Mouse (Mus musculus) lung, adult 18-20 months (tissue): ENCODE measurements around the gene Stk35.

ENCODE experiments used
- DNase-seq, 2 experiments: peaks; one replicate each; pipeline ENCODE4 v3.0.0; 2022; ENCODE audit warnings: mixed read lengths in 2 of 2

Gene Stk35

GRCm38 (mm10) chr2:129800271-129800903 lies at the start of gene Stk35:
Gene Stk35 (plus strand): TSS chr2:129800517.
- DNase-seq, result peak; percentile 93 to 94

DNA sequence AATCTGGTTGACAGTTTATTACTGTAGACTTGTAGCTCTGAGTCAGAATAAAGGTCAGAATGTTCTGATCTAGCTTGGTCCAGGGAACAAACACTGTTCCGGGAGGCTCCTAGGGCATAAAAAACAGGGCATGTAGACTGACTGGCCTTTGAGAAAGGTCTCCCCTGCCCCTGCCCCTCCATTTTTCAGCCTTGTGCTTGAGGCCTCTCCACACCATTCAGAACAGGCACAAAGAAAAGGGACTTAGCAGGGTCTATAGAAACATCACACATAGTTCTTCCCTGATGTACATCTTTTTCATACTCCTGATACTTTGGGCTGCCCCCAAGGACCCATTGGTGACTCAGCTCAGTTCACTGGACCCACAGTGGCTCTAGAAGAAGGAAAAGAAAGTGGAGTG lies 18.3 kb upstream of the Stk35 start:
- no peak for DNase-seq

- DNase-seq, result no peak
Measured at GRCm38 (mm10) chr2:129796501-129796900, 3.8 kb upstream of the Stk35 start.

DNA sequence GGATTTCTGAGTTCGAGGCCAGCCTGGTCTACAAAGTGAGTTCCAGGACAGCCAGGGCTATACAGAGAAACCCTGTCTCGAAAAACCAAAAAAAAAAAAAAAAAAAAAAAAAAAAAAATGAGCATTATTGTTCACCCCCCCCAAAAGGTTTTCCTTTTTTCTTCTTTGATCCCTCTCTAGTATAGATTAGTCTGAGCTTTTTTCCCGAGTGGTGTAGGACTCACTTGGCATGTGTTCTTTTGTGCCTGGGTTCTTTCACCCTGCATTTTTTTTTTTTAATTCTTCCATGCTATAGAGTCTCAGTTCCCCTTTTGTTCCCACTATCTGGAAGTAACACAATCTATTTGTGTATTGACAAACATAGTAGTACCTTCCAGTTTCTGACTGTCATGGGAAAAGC lies 2.6 kb upstream of the Stk35 start:
- DNase-seq, result no peak

GRCm38 (mm10) chr2:129798410-129798809 lies 1.9 kb upstream of the Stk35 start:
- no peak for DNase-seq

GRCm38 (mm10) chr2:129800904-129801230 lies 550 bp downstream of the Stk35 start:
- no peak for DNase-seq

GRCm38 (mm10) chr2:129801231-129802029 lies 1.1 kb downstream of the Stk35 start:
- peak; percentile 90 to 92 for DNase-seq

GRCm38 (mm10) chr2:129805486-129805885 lies 5.2 kb downstream of the Stk35 start:
- DNase-seq, result no peak

- no peak for DNase-seq
Measured at GRCm38 (mm10) chr2:129806486-129806885, 6.2 kb downstream of the Stk35 start.

GRCm38 (mm10) chr2:129810563-129810962 lies 10.2 kb downstream of the Stk35 start:
- DNase-seq, result no peak

DNA sequence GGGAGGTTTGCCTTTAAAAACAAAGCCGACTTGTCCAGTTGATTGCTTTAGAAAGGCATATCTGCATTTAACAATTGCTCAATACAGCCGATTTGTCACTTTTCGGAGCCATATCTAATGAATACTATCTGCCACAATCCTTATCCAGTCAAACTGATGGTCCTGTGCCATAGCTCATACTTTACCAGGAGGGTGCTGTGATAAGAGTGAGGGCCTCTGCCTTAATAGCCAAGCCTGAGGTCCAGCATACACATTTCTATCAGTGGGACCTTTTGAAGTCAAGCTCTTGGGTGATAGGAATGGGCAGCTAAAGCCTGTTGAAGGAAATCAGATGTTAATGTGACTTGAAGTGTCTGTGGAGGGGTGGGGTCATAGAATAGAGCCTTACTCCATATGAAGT lies 13.7 kb downstream of the Stk35 start:
- no peak for DNase-seq

DNA sequence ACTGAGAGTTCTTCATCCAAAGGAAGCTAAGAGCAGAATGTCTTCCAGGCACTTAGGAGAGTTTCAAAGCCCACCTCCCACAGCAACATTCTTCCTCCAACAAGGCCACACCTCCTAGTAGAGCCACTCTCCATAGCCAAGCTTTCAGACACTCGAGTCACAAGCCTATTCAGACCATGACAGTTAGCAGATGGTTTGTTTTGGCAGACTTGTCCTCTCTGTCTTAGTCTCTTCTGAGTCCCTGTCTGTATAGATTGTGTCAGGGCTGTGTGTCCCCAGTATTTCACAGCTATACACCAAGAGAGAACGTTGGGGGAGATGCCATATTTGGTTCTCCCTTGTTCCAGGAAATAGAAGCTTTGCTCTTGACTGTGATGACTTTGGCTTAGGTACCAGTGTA lies 14.8 kb downstream of the Stk35 start:
- no peak for DNase-seq

- DNase-seq, result no peak
Measured at GRCm38 (mm10) chr2:129817603-129818257, 17.4 kb downstream of the Stk35 start.

DNA sequence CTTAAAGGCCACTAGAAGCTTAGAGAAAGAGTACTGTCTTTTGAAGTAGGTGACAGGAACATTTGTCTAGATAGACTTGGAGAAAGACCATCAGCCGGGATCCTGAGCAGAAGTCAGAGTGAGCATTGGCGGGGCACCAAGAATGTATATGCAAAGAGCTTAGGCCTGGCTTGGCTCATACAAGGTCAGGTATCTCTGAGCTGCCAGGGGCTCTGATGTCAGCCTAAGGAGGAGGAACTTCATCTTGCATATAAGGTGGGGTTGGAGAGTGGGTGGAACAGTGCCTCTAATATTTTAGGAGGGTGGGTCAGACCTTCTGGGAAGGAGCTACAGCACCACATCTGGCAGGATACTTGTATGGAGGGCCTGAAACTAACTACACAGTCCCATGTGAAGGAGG lies 18.6 kb downstream of the Stk35 start:
- peak in 1 of 2 experiments; percentile 34 for DNase-seq

- no peak for DNase-seq
Measured at GRCm38 (mm10) chr2:129819531-129819930, 19.2 kb downstream of the Stk35 start.

- DNase-seq, result no peak
Measured at GRCm38 (mm10) chr2:129819951-129820350, 19.6 kb downstream of the Stk35 start.

DNA sequence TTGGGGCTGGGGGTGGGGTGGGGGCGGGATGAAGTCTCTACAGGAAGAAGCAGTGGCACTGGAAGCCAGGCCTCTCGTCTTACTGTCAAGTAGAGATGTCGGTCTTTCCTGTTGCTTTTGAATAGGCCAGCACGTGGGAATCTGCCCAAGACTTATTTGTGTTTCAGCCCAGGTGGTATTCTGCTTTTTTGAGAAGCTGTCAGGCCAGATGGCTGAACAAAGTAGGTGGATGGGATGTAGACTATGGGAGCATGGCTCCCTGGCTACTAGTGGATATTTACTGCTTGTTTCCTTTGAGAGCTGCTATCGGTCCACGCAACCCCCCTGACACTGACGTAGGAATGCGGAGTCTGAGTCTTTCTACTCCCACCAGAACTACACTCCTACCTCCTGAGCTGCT lies 20.7 kb downstream of the Stk35 start:
- no peak for DNase-seq

DNA sequence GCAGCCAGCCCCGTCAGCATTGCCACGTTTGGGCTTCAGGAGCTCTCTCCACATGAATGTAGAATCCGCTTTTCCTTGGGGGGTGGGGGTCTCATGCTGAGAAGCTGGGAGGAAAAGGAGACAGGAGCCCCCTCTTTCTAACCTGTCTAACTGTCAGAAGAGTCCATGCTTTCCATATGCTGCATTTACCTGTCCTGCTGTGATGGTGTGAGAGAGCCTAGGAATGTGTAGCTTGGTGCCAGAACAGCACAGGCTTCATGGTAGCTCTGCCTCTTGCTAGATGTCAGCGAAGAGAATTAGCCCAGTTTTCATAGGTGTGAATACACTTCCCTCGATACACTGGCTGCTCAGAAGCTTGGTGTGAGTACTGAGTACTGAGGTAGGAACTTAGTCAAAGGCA lies 21.3 kb downstream of the Stk35 start:
- DNase-seq, result no peak

DNA sequence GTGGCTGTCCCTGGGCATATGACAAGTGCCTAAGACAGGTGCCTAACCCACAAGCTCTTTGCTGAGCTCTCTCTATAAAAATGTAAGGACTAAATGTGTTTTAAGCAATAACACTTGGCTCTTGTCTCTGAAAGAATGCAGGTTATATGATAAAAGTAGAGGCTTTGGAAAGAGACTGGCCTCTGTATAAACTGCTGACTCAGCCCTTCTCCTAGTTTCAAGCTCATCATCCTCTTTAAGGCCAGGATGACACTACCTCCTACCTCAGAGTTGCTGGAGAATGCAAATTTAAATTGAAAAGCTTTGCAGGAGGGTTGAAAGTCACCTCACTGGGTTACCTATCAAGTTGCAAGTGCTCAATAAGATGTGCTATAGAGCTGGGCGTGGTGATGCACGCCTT lies 23.0 kb downstream of the Stk35 start:
- no peak for DNase-seq

DNA sequence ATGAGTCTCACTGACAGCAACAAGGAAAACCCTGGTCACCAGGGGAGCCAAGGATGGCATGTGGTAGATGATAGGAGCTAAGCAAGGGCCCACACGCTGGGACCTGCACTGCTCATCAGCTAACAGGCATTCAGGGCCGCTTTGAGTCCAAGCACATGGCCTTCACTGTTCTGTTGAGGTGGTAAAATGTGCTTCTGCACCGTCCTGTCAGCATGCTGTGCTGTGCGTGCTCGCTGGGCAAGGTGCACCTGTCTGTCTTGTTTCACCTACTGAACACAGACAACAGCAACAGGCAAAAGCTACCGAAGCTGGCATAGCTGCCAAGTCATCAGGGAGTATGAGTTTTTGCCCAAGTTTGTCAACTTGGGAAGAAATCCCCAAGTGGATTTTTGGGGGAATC lies 23.9 kb downstream of the Stk35 start:
- no peak for DNase-seq

DNA sequence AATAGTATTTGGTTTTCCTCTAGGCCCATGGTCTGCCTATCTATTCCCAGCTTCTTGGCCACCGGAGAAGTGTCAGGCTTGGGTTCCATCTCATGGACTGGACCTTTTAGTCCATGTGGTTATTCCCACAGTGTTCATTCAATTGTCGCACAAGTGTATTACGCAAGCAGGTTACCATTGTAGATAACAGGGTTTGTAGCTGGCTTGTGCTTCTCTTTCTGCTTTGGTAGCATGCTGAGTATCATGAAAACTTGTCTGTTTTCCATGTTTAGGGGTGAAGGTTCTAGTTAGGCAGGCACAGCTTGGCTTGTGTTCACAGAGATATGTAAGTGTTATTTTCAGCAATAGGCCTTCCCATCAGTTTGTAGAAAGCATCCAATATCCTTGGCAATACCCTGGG lies 25.8 kb downstream of the Stk35 start:
- no peak for DNase-seq

DNA sequence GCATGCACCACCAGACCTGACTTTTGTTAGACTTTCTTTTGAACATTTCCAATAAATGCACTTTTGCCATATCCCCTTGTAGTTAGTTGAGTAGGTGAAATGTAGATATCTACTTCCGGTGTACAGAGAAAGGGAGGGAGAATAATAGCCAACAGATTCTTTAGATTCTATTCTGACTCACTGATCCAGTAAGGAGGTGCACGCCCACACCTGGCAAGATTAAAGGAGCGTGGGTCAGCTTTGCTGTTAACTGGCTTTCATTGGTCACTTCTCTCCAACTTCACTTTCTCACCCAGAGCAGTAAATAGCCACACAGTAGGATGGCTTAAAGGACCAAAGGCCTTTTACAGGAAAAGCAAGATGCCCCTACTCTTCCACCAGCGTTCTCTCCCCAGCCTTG lies 32.7 kb downstream of the Stk35 start:
- DNase-seq, result no peak

- peak in 1 of 2 experiments; percentile 34 for DNase-seq
Measured at GRCm38 (mm10) chr2:129834221-129834620, 33.9 kb downstream of the Stk35 start.

- DNase-seq, result no peak
Measured at GRCm38 (mm10) chr2:129834881-129835280, 34.6 kb downstream of the Stk35 start.
